Mouse (Mus musculus) heart, embryonic 16.5 days (tissue): ENCODE measurements around the gene Prdx6b. TPM values are rescaled to one million over a fixed set of nuclear protein-coding genes. Genes with fewer than 3 reads are reported as not detected.
A peak's percentile ranks its signal among the peaks of the same experiment; 100 is the strongest.

Source experiments
- ATAC-seq: fragments of 200-750 bp; cut with Nextera tagmentation; replicated peaks from 2 replicates; pipeline ENCODE4 v1.8.0; 2017; ENCODE audit warnings: moderate number of reproducible peaks; ENCODE audit not compliant: insufficient read depth, low FRiP score; ENCODE audit errors: extremely low read depth
- H3K27ac ChIP-seq: fragments of 300-500 bp; sonication (generic); 2 replicates; pipeline ENCODE4 v1.5.1; 2014; ENCODE audit warnings: mild to moderate bottlenecking, low read length, control low read depth, moderate library complexity
- H3K27me3 ChIP-seq: fragments of 300-500 bp; sonication (generic); 2 replicates; pipeline ENCODE4 v1.6.1; 2014; ENCODE audit warnings: low read length, mixed read lengths; ENCODE audit not compliant: control insufficient read depth, insufficient read depth
- H3K36me3 ChIP-seq: fragments of 300-500 bp; sonication (generic); 2 replicates; pipeline ENCODE4 v1.6.1; 2014; ENCODE audit not compliant: control insufficient read depth, insufficient read depth
- H3K4me1 ChIP-seq: fragments of 300-500 bp; sonication (generic); 2 replicates; pipeline ENCODE4 v1.6.1; 2014; ENCODE audit warnings: low read length, mixed read lengths; ENCODE audit not compliant: control insufficient read depth, insufficient read depth
- H3K4me2 ChIP-seq: fragments of 300-500 bp; sonication (generic); 2 replicates; pipeline ENCODE4 v1.6.1; 2014; ENCODE audit warnings: low read depth, mild to moderate bottlenecking, control low read depth, low read length
- H3K4me3 ChIP-seq: fragments of 300-500 bp; sonication (generic); 2 replicates; pipeline ENCODE4 v1.5.1; 2014; ENCODE audit warnings: mild to moderate bottlenecking, control low read depth, low read length
- H3K9ac ChIP-seq: fragments of 300-500 bp; sonication (generic); 2 replicates; pipeline ENCODE4 v1.6.1; 2014; ENCODE audit warnings: low read length, control low read depth
- H3K9me3 ChIP-seq: fragments of 300-500 bp; sonication (generic); replicated peaks from 2 replicates; pipeline ENCODE4 v1.6.1; 2016; ENCODE audit warnings: low read length; ENCODE audit not compliant: control insufficient read depth
- WGBS: fragments of 180-500 bp; shearing (Covaris S2); extraction: QIAGEN DNeasy Blood & Tissue Kit; methylation state at CpG from one replicate; pipeline ENCODE4 v1.1.7; 2014; 5-methylcytosine and 5-hydroxymethylcytosine counted together
- polyA plus RNA-seq: library from polyadenylated mRNA; unstranded; fragments of >200 nt; fragmentation: Nextera tagmentation; extraction: Ambion mirVana; gene quantifications from 2 replicates; pipeline ENCODE4 v1.2.1, GENCODE M21; 2015

Prdx6b gene
- polyA plus RNA-seq = 0.11 TPM in 1 of 2 replicates, not detected in the other

GRCm38 (mm10) chr2:80292172-80292571, at the start of gene Prdx6b:
TSS of gene Prdx6b (plus strand) at chr2:80292472.
- Histone ChIP-seq H3K27me3 (no peaks in the 10 kb centered on the region), H3K4me1 (no peaks in the 10 kb centered on the region), H3K27ac (no peak within 1 kb of the TSS), H3K4me2 (no peak within 1 kb of the TSS), H3K9me3 (no peaks in the 10 kb centered on the region), H3K4me3 (no peak within 1 kb of the TSS), H3K36me3 (no peaks in the 10 kb centered on the region), H3K9ac (no peak within 1 kb of the TSS)
- no peak for ATAC-seq
- 75% methylated on average over 8 of the region's 8 CpGs for WGBS

- 57% methylated on average over 3 of the region's 3 CpGs for WGBS
- H3K4me3 ChIP-seq = no peak overlapping the region
- H3K27me3 ChIP-seq = no peaks in the 10 kb centered on the region
- H3K4me2 ChIP-seq = no peak overlapping the region
- no peaks in the 10 kb centered on the region for H3K4me1 ChIP-seq
- no peak overlapping the region for H3K27ac ChIP-seq
- ATAC-seq = no peak
- no peak overlapping the region for H3K9ac ChIP-seq
- no peaks in the 10 kb centered on the region for H3K36me3 ChIP-seq
- no peaks in the 10 kb centered on the region for H3K9me3 ChIP-seq
These were observed 44.8 kb upstream of the Prdx6b start for GRCm38 (mm10) chr2:80247466-80247865.

GRCm38 (mm10) chr2:80247868-80248267, 44.4 kb upstream of the Prdx6b start:
- Histone ChIP-seq H3K4me3 (no peak overlapping the region), H3K4me2 (no peak overlapping the region), H3K9me3 (no peaks in the 10 kb centered on the region), H3K4me1 (no peaks in the 10 kb centered on the region), H3K36me3 (no peaks in the 10 kb centered on the region), H3K27ac (no peak overlapping the region), H3K27me3 (no peaks in the 10 kb centered on the region), H3K9ac (no peak overlapping the region)
- ATAC-seq = no peak

GRCm38 (mm10) chr2:80259888-80260672, 32.2 kb upstream of the Prdx6b start:
- no peak overlapping the region for H3K27ac ChIP-seq
- no peaks in the 10 kb centered on the region for H3K27me3 ChIP-seq
- peak; percentile 52; the same call in 1 of the 2 replicates for ATAC-seq
- 76% methylated on average over 3 of the region's 3 CpGs for WGBS
- no peaks in the 10 kb centered on the region for H3K4me1 ChIP-seq
- H3K9me3 ChIP-seq = no peaks in the 10 kb centered on the region
- H3K36me3 ChIP-seq = no peaks in the 10 kb centered on the region
- no peak overlapping the region for H3K9ac ChIP-seq
- H3K4me2 ChIP-seq = no peak overlapping the region
- no peak overlapping the region for H3K4me3 ChIP-seq

DNA sequence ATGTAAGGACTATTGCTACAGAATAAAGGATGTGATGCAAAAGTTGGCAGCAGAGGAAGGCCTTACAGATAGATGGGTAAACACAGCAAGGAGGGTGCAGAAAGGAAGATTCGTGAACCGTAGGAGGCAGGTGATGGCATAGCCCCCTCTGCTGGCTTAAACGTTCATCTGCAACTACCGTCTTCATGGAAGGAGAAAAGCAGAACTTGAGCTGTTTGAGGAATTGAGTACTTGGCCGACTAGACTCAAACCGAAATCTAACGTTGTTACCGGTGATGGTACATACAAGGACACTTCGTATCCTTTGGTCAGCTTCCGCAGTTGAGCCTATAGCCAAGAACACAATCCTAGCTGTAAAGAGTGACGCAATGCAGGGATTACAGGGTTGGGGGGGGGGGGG, 25.4 kb upstream of the Prdx6b start:
- no peak overlapping the region for H3K9ac ChIP-seq
- H3K4me2 ChIP-seq = peak overlapping the region; percentile 50
- no peaks in the 10 kb centered on the region for H3K36me3 ChIP-seq
- H3K9me3 ChIP-seq = no peaks in the 10 kb centered on the region
- peaks cover 7% of the 10 kb centered on the region; the same call in 1 of the 2 replicates for H3K4me1 ChIP-seq
- no peaks in the 10 kb centered on the region for H3K27me3 ChIP-seq
- H3K4me3 ChIP-seq = peak overlapping the region; percentile 18; the same call in 1 of the 2 replicates
- 10% methylated on average over 11 of the region's 11 CpGs for WGBS
- no peak overlapping the region for H3K27ac ChIP-seq
- ATAC-seq = no peak

GRCm38 (mm10) chr2:80268053-80268452, 24.2 kb upstream of the Prdx6b start:
- Histone ChIP-seq H3K9ac (no peak overlapping the region), H3K9me3 (no peaks in the 10 kb centered on the region), H3K27ac (no peak overlapping the region), H3K4me2 (no peak overlapping the region), H3K4me3 (no peak overlapping the region), H3K4me1 (peaks cover 7% of the 10 kb centered on the region; the same call in 1 of the 2 replicates), H3K27me3 (no peaks in the 10 kb centered on the region), H3K36me3 (no peaks in the 10 kb centered on the region)
- ATAC-seq = no peak
- 55% methylated on average over 4 of the region's 4 CpGs for WGBS

GRCm38 (mm10) chr2:80271431-80271830, 20.8 kb upstream of the Prdx6b start:
- no peak overlapping the region for H3K4me3 ChIP-seq

DNA sequence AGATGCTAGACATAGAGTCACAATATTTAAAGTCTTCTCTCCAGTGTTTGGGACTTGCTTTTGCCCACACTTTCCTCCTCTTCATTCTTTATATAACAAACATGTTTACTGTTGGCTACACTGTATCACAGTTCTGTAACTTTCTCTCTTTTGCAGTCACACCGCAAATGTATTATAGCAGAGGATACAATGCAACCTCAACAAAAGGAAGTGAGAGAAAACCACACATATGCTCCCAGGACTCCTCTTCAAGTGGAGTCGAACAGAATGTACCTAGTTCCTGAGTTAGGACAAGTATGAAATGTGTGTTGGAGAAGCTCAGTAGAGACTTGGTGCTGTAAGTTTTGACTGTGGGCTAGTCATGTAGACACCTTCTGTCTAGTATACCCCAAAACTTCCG, 19.2 kb upstream of the Prdx6b start:
- WGBS = 80% methylated on average over 3 of the region's 3 CpGs
- H3K9me3 ChIP-seq = 0 out of 2 replicates have a peak, but pooled peaks cover 2% of the 10 kb centered on the region
- no peak for ATAC-seq

More at GRCm38 (mm10) chr2:80271431-80271830, 20.8 kb upstream of the Prdx6b start:
- Histone ChIP-seq H3K27ac (no peak overlapping the region), H3K4me2 (no peak overlapping the region), H3K9ac (no peak overlapping the region), H3K27me3 (no peaks in the 10 kb centered on the region), H3K9me3 (0 out of 2 replicates have a peak, but pooled peaks cover 2% of the 10 kb centered on the region), H3K4me1 (peaks cover 7% of the 10 kb centered on the region; the same call in 1 of the 2 replicates), H3K36me3 (no peaks in the 10 kb centered on the region)
- no peak for ATAC-seq
- 36% methylated on average over 1 of the region's 1 CpGs for WGBS

GRCm38 (mm10) chr2:80273763-80274162, 18.5 kb upstream of the Prdx6b start:
- 67% methylated on average over 4 of the region's 4 CpGs for WGBS
- H3K36me3 ChIP-seq = no peaks in the 10 kb centered on the region
- H3K4me1 ChIP-seq = 0 out of 2 replicates have a peak, but pooled peaks cover 4% of the 10 kb centered on the region
- no peak overlapping the region for H3K27ac ChIP-seq
- 0 out of 2 replicates have a peak, but pooled peaks cover 2% of the 10 kb centered on the region for H3K9me3 ChIP-seq
- H3K27me3 ChIP-seq = no peaks in the 10 kb centered on the region
- no peak overlapping the region for H3K4me2 ChIP-seq
- no peak overlapping the region for H3K4me3 ChIP-seq
- no peak overlapping the region for H3K9ac ChIP-seq
- no peak for ATAC-seq

More for the DNA sequence above, 19.2 kb upstream of the Prdx6b start:
- Histone ChIP-seq H3K4me3 (no peak overlapping the region), H3K9ac (no peak overlapping the region), H3K36me3 (no peaks in the 10 kb centered on the region), H3K4me2 (no peak overlapping the region), H3K27ac (no peak overlapping the region), H3K27me3 (no peaks in the 10 kb centered on the region), H3K4me1 (0 out of 2 replicates have a peak, but pooled peaks cover 4% of the 10 kb centered on the region)
